Comparison of ENCODE assay signal across 11 mouse cellular contexts in the genomic region with DNA sequence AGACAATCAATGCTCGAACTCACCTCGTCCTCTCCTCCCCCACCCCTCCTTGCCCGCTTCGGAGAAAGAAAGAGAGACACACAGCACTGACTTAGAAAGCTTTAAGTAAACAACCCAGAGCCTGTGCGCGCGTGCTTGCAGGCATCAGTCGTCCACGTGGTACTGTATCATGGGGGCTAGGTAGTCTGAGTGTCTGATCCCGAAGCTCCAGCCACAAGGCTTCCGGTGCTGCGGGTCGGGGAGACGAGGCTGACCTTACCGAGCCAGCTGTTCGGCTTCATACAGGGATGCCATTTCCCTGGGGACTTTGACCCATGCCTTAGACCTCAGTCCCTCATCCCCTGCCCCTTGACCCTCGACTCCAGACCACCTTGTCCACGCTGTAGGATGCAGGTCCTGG. TPM values are rescaled to one million over a fixed set of nuclear protein-coding genes. Genes with fewer than 3 reads are reported as not detected.
DNase-seq lines count a peak whose midpoint lies in the region; ATAC-seq and TF ChIP-seq lines count a peak whose summit lies in the region.
"Had no signal": no experiment of that assay in that cellular context is flagged by ENCODE, and none has a peak within 500 bp of the region (broad histone marks: within the 10 kb centered on the region; RNA-seq: fewer than 3 reads in every experiment).

No protein-coding gene starts in this region.

- ATAC-seq in heart, embryonic 14.5 days (ENCODE audit: insufficient number of reproducible peaks, insufficient read depth, low FRiP score, low read depth), result no peak
- no peak for ATAC-seq in midbrain, postnatal 0 days (ENCODE audit: low FRiP score)
- ATAC-seq in midbrain, embryonic 13.5 days, result no peak
- no peak for ATAC-seq in intestine, embryonic 15.5 days

- H3K9ac ChIP-seq in heart, embryonic 14.5 days (ENCODE audit: low read length), result no peak overlapping the region
- no peak overlapping the region for H3K9ac ChIP-seq in midbrain, postnatal 0 days (replicated peaks; ENCODE audit: low read length, poor library complexity, severe bottlenecking)
- no peak overlapping the region for H3K9ac ChIP-seq in midbrain, embryonic 13.5 days (replicated peaks)
- no peak overlapping the region for H3K9ac ChIP-seq in intestine, embryonic 15.5 days
- H3K9ac ChIP-seq: limb, embryonic 15.5 days had no signal

- no peak for DNase-seq in heart, adult 8-10 months (ENCODE audit: low spot score)
- no peak for DNase-seq in midbrain, postnatal 0 days (ENCODE audit: low spot score)
- DNase-seq in retina, embryonic 14.5 days (ENCODE audit: low spot score), result peak; percentile 10
- no peak for DNase-seq in layer of hippocampus, adult 9-10 months (ENCODE audit: low spot score)
- no peak for DNase-seq in T-cell, adult 2 months (ENCODE audit: low spot score)

- H3K9me3 ChIP-seq in heart, embryonic 14.5 days (ENCODE audit: control insufficient read depth, low read length), result no peaks in the 10 kb centered on the region
- no peaks in the 10 kb centered on the region for H3K9me3 ChIP-seq in midbrain, postnatal 0 days (ENCODE audit: low read length)
- H3K9me3 ChIP-seq in midbrain, embryonic 13.5 days, result no peaks in the 10 kb centered on the region
- H3K9me3 ChIP-seq in intestine, embryonic 15.5 days, result no peaks in the 10 kb centered on the region
- H3K9me3 ChIP-seq: limb, embryonic 15.5 days had no signal

- peak overlapping the region in 1 of 2 experiments; percentile 14; a peak in 1 of 4 replicates for H3K4me3 ChIP-seq in heart, embryonic 14.5 days (ENCODE audit: control insufficient read depth in 1 of 2, insufficient read depth in 1 of 2, low read depth in 1 of 2, low read length in 2 of 2)
- H3K4me3 ChIP-seq in midbrain, postnatal 0 days (ENCODE audit: low read depth, low read length), result 0 out of 2 replicates have a peak overlapping the region, but pooled peaks have one; percentile 5
- no peak overlapping the region for H3K4me3 ChIP-seq in midbrain, embryonic 13.5 days (replicated peaks)
- no peak overlapping the region; the same call in 1 of the 2 replicates for H3K4me3 ChIP-seq in intestine, embryonic 15.5 days (replicated peaks)
- H3K4me3 ChIP-seq: erythroblast, embryonic 14.5 days had no signal

- peaks cover 52% of the 10 kb centered on the region for H3K27me3 ChIP-seq in heart, embryonic 14.5 days (ENCODE audit: control insufficient read depth, insufficient read depth, low read length)
- H3K27me3 ChIP-seq in midbrain, postnatal 0 days (ENCODE audit: insufficient read depth, low read length), result peaks cover 32% of the 10 kb centered on the region
- peaks cover 51% of the 10 kb centered on the region for H3K27me3 ChIP-seq in midbrain, embryonic 13.5 days
- peaks cover 35% of the 10 kb centered on the region for H3K27me3 ChIP-seq in intestine, embryonic 15.5 days (replicated peaks)

- peaks cover 25 to 26% of the 10 kb centered on the region in 2 experiments for H3K4me1 ChIP-seq in heart, embryonic 14.5 days (ENCODE audit: control insufficient read depth in 2 of 2, insufficient read depth in 2 of 2, low read length in 2 of 2)
- H3K4me1 ChIP-seq in midbrain, postnatal 0 days (ENCODE audit: insufficient read depth, low read length), result peaks cover 16% of the 10 kb centered on the region
- peaks cover 37% of the 10 kb centered on the region for H3K4me1 ChIP-seq in midbrain, embryonic 13.5 days (replicated peaks)
- H3K4me1 ChIP-seq in intestine, embryonic 15.5 days (replicated peaks), result peaks cover 37% of the 10 kb centered on the region

- 3% methylated on average over 18 of the region's 18 CpGs for WGBS in heart, embryonic 14.5 days
- WGBS in midbrain, postnatal 0 days, result 9% methylated on average over 18 of the region's 18 CpGs
- 7% methylated on average over 18 of the region's 18 CpGs for WGBS in midbrain, embryonic 13.5 days
- WGBS in intestine, embryonic 15.5 days, result 5% methylated on average over 18 of the region's 18 CpGs

- TF ChIP-seq CTCF in midbrain, postnatal 0 days (IDR thresholded peaks at IDR 0.05), result no peak

- H3K27ac ChIP-seq in heart, embryonic 14.5 days (replicated peaks in 1 of 2; ENCODE audit: control insufficient read depth in 1 of 2, insufficient read depth in 1 of 2, low read depth in 2 of 2, low read length in 2 of 2), result no peak overlapping the region
- H3K27ac ChIP-seq in midbrain, postnatal 0 days (ENCODE audit: low read depth, low read length), result no peak overlapping the region
- H3K27ac ChIP-seq in midbrain, embryonic 13.5 days, result no peak overlapping the region
- H3K27ac ChIP-seq in intestine, embryonic 15.5 days, result no peak overlapping the region
- H3K27ac ChIP-seq: limb, embryonic 15.5 days had no signal

- peak overlapping the region; percentile 31 for H3K4me2 ChIP-seq in heart, embryonic 14.5 days (ENCODE audit: low read length)
- H3K4me2 ChIP-seq in midbrain, postnatal 0 days (ENCODE audit: low read depth, low read length, poor library complexity, severe bottlenecking), result no peak overlapping the region
- no peak overlapping the region for H3K4me2 ChIP-seq in midbrain, embryonic 13.5 days (replicated peaks)
- peak overlapping the region; percentile 34 for H3K4me2 ChIP-seq in intestine, embryonic 15.5 days (replicated peaks)

- peaks cover 5% of the 10 kb centered on the region for H3K36me3 ChIP-seq in heart, embryonic 14.5 days (ENCODE audit: control insufficient read depth, insufficient read depth, low read length)
- H3K36me3 ChIP-seq in midbrain, postnatal 0 days (ENCODE audit: insufficient read depth, low read length), result peaks cover 2% of the 10 kb centered on the region; the same call in 1 of the 2 replicates
- H3K36me3 ChIP-seq in midbrain, embryonic 13.5 days, result peaks cover 4% of the 10 kb centered on the region
- peaks cover 1% of the 10 kb centered on the region; the same call in 1 of the 2 replicates for H3K36me3 ChIP-seq in intestine, embryonic 15.5 days

RNA-seq across cellular contexts. Expression of a gene that starts 0.5 kb away (rescaled TPM):
- polyA plus RNA-seq in heart, embryonic 14.5 days (2014; fragmentation: Nextera tagmentation; extraction: Ambion mirVana), result 1.2 and 1.6 TPM in 2 replicates
- under 1 TPM; 0.22 to 0.72 (median 0.31) TPM for total RNA-seq in heart, adult 8-10 months (2022)
- total RNA-seq in midbrain, postnatal 0 days (2014; rRNA removed), result 4.6 and 7.0 TPM in 2 replicates
- 3.1 and 3.6 TPM in 2 replicates for polyA plus RNA-seq in midbrain, postnatal 0 days (2015; fragmentation: Nextera tagmentation; extraction: Ambion mirVana)
- polyA plus RNA-seq in midbrain, embryonic 13.5 days (2015; fragmentation: Nextera tagmentation; extraction: Ambion mirVana), result 2.3 and 2.4 TPM in 2 replicates
- polyA plus RNA-seq in intestine, embryonic 15.5 days (2015; fragmentation: Nextera tagmentation; extraction: Ambion mirVana), result 1.4 and 1.5 TPM in 2 replicates

RNA-seq across cellular contexts. Expression of a gene that starts 1.7 kb away (rescaled TPM):
- polyA plus RNA-seq in heart, embryonic 14.5 days (2014; fragmentation: Nextera tagmentation; extraction: Ambion mirVana), result 0.36 and 0.76 TPM in 2 replicates
- 1 to 10 TPM in 3 of 4 experiments, under 1 TPM in 1; 0.41 to 2.3 (median 2.2) TPM for total RNA-seq in heart, adult 8-10 months (2022)
- total RNA-seq in midbrain, postnatal 0 days (2014; rRNA removed), result 2.2 and 10.7 TPM in 2 replicates
- 6.7 and 8.6 TPM in 2 replicates for polyA plus RNA-seq in midbrain, postnatal 0 days (2015; fragmentation: Nextera tagmentation; extraction: Ambion mirVana)
- polyA plus RNA-seq in midbrain, embryonic 13.5 days (2015; fragmentation: Nextera tagmentation; extraction: Ambion mirVana), result 1.3 TPM in 2 replicates
- 0.37 and 0.67 TPM in 2 replicates for polyA plus RNA-seq in intestine, embryonic 15.5 days (2015; fragmentation: Nextera tagmentation; extraction: Ambion mirVana)

RNA-seq across cellular contexts. Expression of a gene that starts 3.7 kb away (rescaled TPM):
- 7.9 and 9.4 TPM in 2 replicates for polyA plus RNA-seq in heart, embryonic 14.5 days (2014; fragmentation: Nextera tagmentation; extraction: Ambion mirVana)
- 10 to 100 TPM; 21.9 to 32.0 (median 24.4) TPM for total RNA-seq in heart, adult 8-10 months (2022)
- total RNA-seq in midbrain, postnatal 0 days (2014; rRNA removed), result 24.9 and 36.1 TPM in 2 replicates
- 23.1 and 26.5 TPM in 2 replicates for polyA plus RNA-seq in midbrain, postnatal 0 days (2015; fragmentation: Nextera tagmentation; extraction: Ambion mirVana)
- 7.3 and 9.4 TPM in 2 replicates for polyA plus RNA-seq in midbrain, embryonic 13.5 days (2015; fragmentation: Nextera tagmentation; extraction: Ambion mirVana)
- 10.4 and 12.8 TPM in 2 replicates for polyA plus RNA-seq in intestine, embryonic 15.5 days (2015; fragmentation: Nextera tagmentation; extraction: Ambion mirVana)

RNA-seq across cellular contexts. Expression of a gene that starts 7.4 kb away (rescaled TPM):
- not detected in 2 replicates for polyA plus RNA-seq in heart, embryonic 14.5 days (2014; fragmentation: Nextera tagmentation; extraction: Ambion mirVana)
- not detected for total RNA-seq in heart, adult 8-10 months (2022)
- 0.14 and 0.22 TPM in 2 replicates for total RNA-seq in midbrain, postnatal 0 days (2014; rRNA removed)
- not detected in 2 replicates for polyA plus RNA-seq in midbrain, postnatal 0 days (2015; fragmentation: Nextera tagmentation; extraction: Ambion mirVana)
- polyA plus RNA-seq in midbrain, embryonic 13.5 days (2015; fragmentation: Nextera tagmentation; extraction: Ambion mirVana), result not detected in 2 replicates
- polyA plus RNA-seq in intestine, embryonic 15.5 days (2015; fragmentation: Nextera tagmentation; extraction: Ambion mirVana), result not detected in 2 replicates
- polyA plus RNA-seq: erythroblast, embryonic 14.5 days; limb, embryonic 15.5 days; spleen, adult 2 months had no signal

RNA-seq across cellular contexts. Expression of a gene that starts 21.8 kb away (rescaled TPM):
- 95.0 and 97.6 TPM in 2 replicates for polyA plus RNA-seq in heart, embryonic 14.5 days (2014; fragmentation: Nextera tagmentation; extraction: Ambion mirVana)
- total RNA-seq in heart, adult 8-10 months (2022), result 10 to 100 TPM; 52.8 to 67.4 (median 57.4) TPM
- total RNA-seq in midbrain, postnatal 0 days (2014; rRNA removed), result 87.1 and 88.8 TPM in 2 replicates
- 88.0 and 96.9 TPM in 2 replicates for polyA plus RNA-seq in midbrain, postnatal 0 days (2015; fragmentation: Nextera tagmentation; extraction: Ambion mirVana)
- polyA plus RNA-seq in midbrain, embryonic 13.5 days (2015; fragmentation: Nextera tagmentation; extraction: Ambion mirVana), result 121 and 130 TPM in 2 replicates
- polyA plus RNA-seq in intestine, embryonic 15.5 days (2015; fragmentation: Nextera tagmentation; extraction: Ambion mirVana), result 131 and 138 TPM in 2 replicates

Comparison
In these comparisons a context has a peak if more than half of its experiments do, and no peak if none do; other contexts are left out.
1. H3K4me2 ChIP-seq: peak in heart, embryonic 14.5 days (single experiment) and intestine, embryonic 15.5 days (single experiment); none in midbrain, postnatal 0 days (single experiment) and midbrain, embryonic 13.5 days (single experiment).